Mouse (Mus musculus): ENCODE data around the gene Ppp2r1b. TPM values are rescaled to one million over a fixed set of nuclear protein-coding genes. Genes with fewer than 3 reads are reported as not detected.

Gene Ppp2r1b
- total RNA-seq, 2 experiments from 2014 or later: 35.8 to 35.9 TPM

GRCm38 (mm10) chr9:50904196-50904847, 59.2 kb downstream of the Ppp2r1b start:
- DNase-seq (ENCODE audit: low spot score in 2 of 2): no peak

GRCm38 (mm10) chr9:50905321-50905720, 60.2 kb downstream of the Ppp2r1b start:
- DNase-seq (ENCODE audit: low spot score in 2 of 2): no peak

GRCm38 (mm10) chr9:50911861-50912515, 66.9 kb downstream of the Ppp2r1b start:
- no peak for DNase-seq (ENCODE audit: low spot score in 2 of 2)

DNA sequence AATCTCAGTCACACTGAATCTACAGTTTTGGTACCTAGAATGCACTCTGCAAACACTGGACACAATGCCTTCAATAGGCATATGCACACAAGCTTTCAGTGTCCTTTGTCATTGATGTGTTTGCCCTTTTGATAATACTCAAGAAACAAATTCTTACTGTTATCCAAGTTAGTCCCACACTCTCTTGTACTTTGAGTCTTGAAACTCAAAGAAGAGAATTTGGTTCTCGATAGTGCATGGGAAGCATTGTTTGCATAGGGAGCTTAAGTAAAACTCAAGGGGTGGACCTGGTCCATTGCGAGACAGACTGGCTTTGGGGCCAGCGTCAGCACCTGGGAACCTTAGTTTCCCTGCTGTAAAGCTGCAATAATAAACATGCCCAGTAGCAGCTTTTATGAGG, 73.0 kb downstream of the Ppp2r1b start:
- no peak for DNase-seq (ENCODE audit: low spot score in 2 of 2)

DNA sequence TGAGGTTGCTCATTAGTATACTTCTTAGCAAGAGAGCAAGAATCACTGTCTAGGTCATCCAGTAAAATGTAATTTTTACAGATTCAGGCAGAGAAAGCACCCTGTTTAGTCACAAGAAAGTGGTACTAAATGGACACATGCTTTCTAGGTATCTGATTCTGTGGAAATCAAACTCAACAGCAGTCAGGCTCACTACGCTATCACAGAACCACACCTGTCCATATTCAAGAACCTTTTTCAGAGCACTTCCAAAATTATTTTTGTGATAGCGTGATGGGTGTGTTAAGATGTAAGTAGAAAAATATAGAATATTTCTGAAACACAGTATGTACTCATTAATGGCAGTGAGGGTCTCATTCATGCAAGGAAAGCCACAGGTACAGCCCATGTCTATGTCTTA, 74.5 kb downstream of the Ppp2r1b start:
- no peak for DNase-seq (ENCODE audit: low spot score in 2 of 2)

- DNase-seq (ENCODE audit: low spot score in 2 of 2): no peak
These were observed 76.1 kb downstream of the Ppp2r1b start for GRCm38 (mm10) chr9:50920933-50921895.

GRCm38 (mm10) chr9:50922363-50923153, 77.5 kb downstream of the Ppp2r1b start:
- no peak for DNase-seq (ENCODE audit: low spot score in 2 of 2)

GRCm38 (mm10) chr9:50924454-50924853, 79.4 kb downstream of the Ppp2r1b start:
- DNase-seq (ENCODE audit: low spot score in 2 of 2): no peak

GRCm38 (mm10) chr9:50925801-50926200, 80.7 kb downstream of the Ppp2r1b start:
- DNase-seq (ENCODE audit: low spot score in 2 of 2): no peak

DNA sequence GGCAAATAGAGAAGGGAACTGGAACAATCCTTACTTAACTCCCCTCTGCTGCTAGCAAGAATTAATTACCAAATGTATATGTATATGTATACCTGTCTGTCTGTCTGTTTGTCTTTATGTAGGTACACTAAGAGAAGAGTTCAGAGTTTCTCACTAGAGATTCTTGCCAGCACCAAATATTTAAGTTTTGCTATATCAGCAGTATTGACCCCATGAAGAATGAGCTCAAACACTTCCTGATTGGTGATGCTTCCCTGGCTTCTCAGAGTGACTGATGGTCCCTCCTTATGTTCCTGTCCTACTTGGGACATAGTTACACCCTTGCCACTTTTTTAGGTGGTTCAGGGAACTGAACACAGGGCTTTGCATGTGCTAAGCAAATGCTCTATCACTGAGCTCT, 84.9 kb downstream of the Ppp2r1b start:
- no peak for DNase-seq (ENCODE audit: low spot score in 2 of 2)

DNA sequence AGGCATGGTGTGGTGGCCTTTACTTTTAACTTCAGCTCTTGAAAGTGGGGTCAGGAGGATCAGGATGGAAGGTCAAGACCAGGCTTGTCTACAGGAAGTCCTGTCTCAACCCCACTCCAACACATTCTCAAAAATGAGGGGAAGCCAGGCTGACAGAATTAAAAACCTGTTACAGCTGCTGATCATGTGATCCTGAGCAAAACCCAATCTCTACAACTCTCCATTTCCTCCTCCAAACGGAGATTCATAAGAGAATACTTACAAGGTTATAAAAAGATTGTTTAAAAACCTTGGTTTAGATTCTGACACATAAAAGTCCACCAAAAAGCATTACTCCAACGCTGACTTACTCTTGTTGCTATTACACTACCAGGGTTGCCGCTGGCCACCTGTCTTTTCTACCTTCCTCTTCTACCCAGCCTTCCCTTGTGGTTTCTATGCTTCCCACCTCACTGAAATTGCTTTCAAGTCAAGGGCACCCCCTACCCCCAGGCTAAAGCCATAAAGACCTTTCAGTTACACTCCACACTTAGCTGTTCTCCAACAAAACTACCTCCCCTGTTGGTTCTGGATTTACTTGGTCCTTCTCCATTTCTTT, 96.8 kb downstream of the Ppp2r1b start:
- DNase-seq (ENCODE audit: low spot score in 2 of 2): no peak

GRCm38 (mm10) chr9:50942711-50943110, 97.6 kb downstream of the Ppp2r1b start:
- DNase-seq (ENCODE audit: low spot score in 2 of 2): no peak

Other genes with a start within 250 kb of the Ppp2r1b start
- gene Sdhd, start 241.5 kb upstream of the Ppp2r1b start, total RNA-seq (2021): 100 to 1,000 TPM; 252 to 272 TPM
- 100 to 1,000 TPM; 134 to 149 TPM for gene Timm8b, start 241.4 kb upstream of the Ppp2r1b start, total RNA-seq (2021)
- gene Pih1d2, start 228.0 kb upstream of the Ppp2r1b start, total RNA-seq (2021): 1 to 10 TPM; 2.9 to 3.7 TPM
- gene Nkapd1, start 227.8 kb upstream of the Ppp2r1b start, total RNA-seq (2021): 10 to 100 TPM; 36.8 to 38.8 TPM
- gene Dlat, start 185.5 kb upstream of the Ppp2r1b start, total RNA-seq (2021): 100 to 1,000 TPM; 117 to 122 TPM
- 10 to 100 TPM; 16.0 to 19.7 TPM for gene Dixdc1, start 105.8 kb upstream of the Ppp2r1b start, total RNA-seq (2021)
- 10 to 100 TPM; 11.2 to 11.4 TPM for gene 2310030G06Rik, start 98.8 kb upstream of the Ppp2r1b start, total RNA-seq (2021)
- gene Cryab, start 94.0 kb upstream of the Ppp2r1b start, total RNA-seq (2021): 10 to 100 TPM; 47.8 to 84.1 TPM
- gene Hspb2, start 92.9 kb upstream of the Ppp2r1b start, total RNA-seq (2021): 1 to 10 TPM; 4.8 to 7.6 TPM
- gene Fdxacb1, start 77.1 kb upstream of the Ppp2r1b start, total RNA-seq (2021): 1 to 10 TPM; 8.2 to 9.7 TPM
- 10 to 100 TPM; 21.4 to 22.5 TPM for gene Alg9, start 70.3 kb upstream of the Ppp2r1b start, total RNA-seq (2021)
- 10 to 100 TPM; 35.5 to 36.5 TPM for gene 1110032A03Rik, start 69.8 kb upstream of the Ppp2r1b start, total RNA-seq (2021)
- gene Sik2, start 163.8 kb downstream of the Ppp2r1b start, total RNA-seq (2021): 10 to 100 TPM; 51.1 to 56.3 TPM
- gene Btg4, start 215.6 kb downstream of the Ppp2r1b start, total RNA-seq (2021): not detected
- 10 to 100 TPM in 1 of 2 experiments, 1 to 10 TPM in 1; 7.7 to 10.4 TPM for gene Layn, start 231.8 kb downstream of the Ppp2r1b start, total RNA-seq (2021)